Mouse (Mus musculus) limb, embryonic 12.5 days (tissue): Measurements from ENCODE around the gene Selenof. TPM values are rescaled to one million over a fixed set of nuclear protein-coding genes. Genes with fewer than 3 reads are reported as not detected.

Experiments
- ATAC-seq: fragments of 200-750 bp; cut with Nextera tagmentation; 2 replicates; pipeline ENCODE4 v1.8.0; 2017; ENCODE audit warnings: low read depth, moderate TSS enrichment; ENCODE audit not compliant: insufficient number of reproducible peaks, insufficient read depth, low FRiP score, low TSS enrichment
- H3K27ac ChIP-seq: fragments of 300-500 bp; sonication (generic); 2 replicates; pipeline ENCODE4 v1.5.1; 2016; ENCODE audit warnings: mild to moderate bottlenecking, moderate library complexity
- H3K27me3 ChIP-seq: fragments of 300-500 bp; sonication (generic); 2 replicates; pipeline ENCODE4 v1.6.1; 2016; ENCODE audit warnings: mild to moderate bottlenecking, moderate library complexity
- H3K36me3 ChIP-seq: fragments of 300-500 bp; sonication (generic); 2 replicates; pipeline ENCODE4 v1.6.1; 2016; ENCODE audit warnings: mild to moderate bottlenecking, moderate library complexity
- H3K4me1 ChIP-seq: fragments of 300-500 bp; sonication (generic); replicated peaks from 2 replicates; pipeline ENCODE4 v1.6.1; 2016
- H3K4me2 ChIP-seq: fragments of 300-500 bp; sonication (generic); 2 replicates; pipeline ENCODE4 v1.6.1; 2016; ENCODE audit warnings: mild to moderate bottlenecking, moderate library complexity
- H3K4me3 ChIP-seq: fragments of 300-500 bp; sonication (generic); replicated peaks from 2 replicates; pipeline ENCODE4 v1.5.1; 2016; ENCODE audit warnings: mild to moderate bottlenecking
- H3K9ac ChIP-seq: fragments of 300-500 bp; sonication (generic); replicated peaks from 2 replicates; pipeline ENCODE4 v1.6.1; 2016; ENCODE audit warnings: mild to moderate bottlenecking, moderate library complexity
- H3K9me3 ChIP-seq: fragments of 300-500 bp; sonication (generic); 2 replicates; pipeline ENCODE4 v1.6.1; 2016; ENCODE audit warnings: mild to moderate bottlenecking, moderate library complexity
- WGBS: fragments of 180-500 bp; shearing (Covaris S2); methylation state at CpG from one replicate; pipeline ENCODE4 v1.1.7; 2016; 5-methylcytosine and 5-hydroxymethylcytosine counted together
- polyA plus RNA-seq: library from polyadenylated mRNA; unstranded; fragments of >200 nt; fragmentation: Nextera tagmentation; extraction: Ambion mirVana; gene quantifications from 2 replicates; pipeline ENCODE4 v1.2.1, GENCODE M21; 2016

Gene Selenof
- polyA plus RNA-seq, 1 experiment from 2014 or later = 491 TPM

GRCm38 (mm10) chr3:144583789-144584188, 13.7 kb downstream of the Selenof start:
- Histone ChIP-seq H3K9me3 (no peaks in the 10 kb centered on the region), H3K9ac (no peak overlapping the region), H3K36me3 (peaks cover 68% of the 10 kb centered on the region), H3K27me3 (no peaks in the 10 kb centered on the region), H3K4me3 (no peak overlapping the region), H3K27ac (no peak overlapping the region), H3K4me2 (no peak overlapping the region), H3K4me1 (no peaks in the 10 kb centered on the region)
- 84% methylated on average over 5 of the region's 5 CpGs for WGBS
- ATAC-seq = no peak

- H3K4me2 ChIP-seq = no peak overlapping the region
- 84% methylated on average over 6 of the region's 6 CpGs for WGBS
- no peak overlapping the region for H3K27ac ChIP-seq
- H3K9me3 ChIP-seq = no peaks in the 10 kb centered on the region
- H3K36me3 ChIP-seq = peaks cover 64% of the 10 kb centered on the region
- no peak overlapping the region for H3K9ac ChIP-seq
- no peak for ATAC-seq
- H3K4me3 ChIP-seq = no peak overlapping the region
- no peaks in the 10 kb centered on the region for H3K4me1 ChIP-seq
- H3K27me3 ChIP-seq = no peaks in the 10 kb centered on the region
These were observed 14.9 kb downstream of the Selenof start for GRCm38 (mm10) chr3:144584789-144585553.

- peaks cover 68% of the 10 kb centered on the region for H3K36me3 ChIP-seq
- no peak for ATAC-seq
- 82% methylated on average over 7 of the region's 7 CpGs for WGBS
These were observed 16.6 kb downstream of the Selenof start for GRCm38 (mm10) chr3:144586731-144587130.

DNA sequence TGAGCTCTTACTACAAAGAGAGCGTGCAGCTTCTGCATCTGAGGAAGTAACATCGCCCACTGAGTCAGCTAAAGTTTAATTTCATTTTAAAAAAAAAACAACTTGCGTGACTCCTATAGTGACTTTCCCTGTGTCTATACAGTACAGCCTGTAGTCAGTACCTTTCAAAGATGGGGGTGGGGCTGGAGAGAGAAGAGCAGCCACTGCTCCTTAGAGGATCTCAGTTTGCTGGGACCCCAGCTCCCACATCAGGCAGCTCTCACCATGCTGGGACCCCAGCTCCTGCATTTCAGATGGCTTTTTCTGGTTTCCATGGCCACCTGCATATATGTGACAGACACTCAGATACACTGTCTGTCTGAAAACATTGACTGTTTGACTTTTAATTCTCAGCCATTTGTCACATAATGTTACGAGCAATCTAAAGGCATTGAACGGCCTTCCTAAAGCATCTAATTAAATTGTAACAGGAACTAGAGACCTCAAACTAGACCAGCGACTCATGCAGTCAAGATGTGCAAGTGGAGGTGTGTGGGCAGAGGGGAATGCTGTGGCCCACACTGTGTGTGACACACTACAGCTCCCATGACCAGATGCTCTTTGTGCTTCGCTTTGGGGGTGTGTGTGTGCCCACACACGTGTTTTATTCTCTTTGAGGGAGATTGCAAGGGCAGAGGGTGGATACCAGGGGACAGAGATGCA, 19.2 kb downstream of the Selenof start:
- Histone ChIP-seq H3K9me3 (no peaks in the 10 kb centered on the region), H3K4me1 (no peaks in the 10 kb centered on the region), H3K4me2 (no peak overlapping the region), H3K27ac (no peak overlapping the region), H3K4me3 (no peak overlapping the region), H3K27me3 (no peaks in the 10 kb centered on the region), H3K9ac (no peak overlapping the region), H3K36me3 (peaks cover 64% of the 10 kb centered on the region)
- WGBS = 81% methylated on average over 8 of the region's 8 CpGs
- no peak for ATAC-seq

More at GRCm38 (mm10) chr3:144586731-144587130, 16.6 kb downstream of the Selenof start:
- peak overlapping the region; percentile 72; the same call in 1 of the 2 replicates for H3K27ac ChIP-seq
- H3K4me1 ChIP-seq = no peaks in the 10 kb centered on the region
- H3K9me3 ChIP-seq = no peaks in the 10 kb centered on the region
- no peak overlapping the region for H3K9ac ChIP-seq
- H3K4me2 ChIP-seq = no peak overlapping the region
- no peaks in the 10 kb centered on the region for H3K27me3 ChIP-seq
- no peak overlapping the region for H3K4me3 ChIP-seq

DNA sequence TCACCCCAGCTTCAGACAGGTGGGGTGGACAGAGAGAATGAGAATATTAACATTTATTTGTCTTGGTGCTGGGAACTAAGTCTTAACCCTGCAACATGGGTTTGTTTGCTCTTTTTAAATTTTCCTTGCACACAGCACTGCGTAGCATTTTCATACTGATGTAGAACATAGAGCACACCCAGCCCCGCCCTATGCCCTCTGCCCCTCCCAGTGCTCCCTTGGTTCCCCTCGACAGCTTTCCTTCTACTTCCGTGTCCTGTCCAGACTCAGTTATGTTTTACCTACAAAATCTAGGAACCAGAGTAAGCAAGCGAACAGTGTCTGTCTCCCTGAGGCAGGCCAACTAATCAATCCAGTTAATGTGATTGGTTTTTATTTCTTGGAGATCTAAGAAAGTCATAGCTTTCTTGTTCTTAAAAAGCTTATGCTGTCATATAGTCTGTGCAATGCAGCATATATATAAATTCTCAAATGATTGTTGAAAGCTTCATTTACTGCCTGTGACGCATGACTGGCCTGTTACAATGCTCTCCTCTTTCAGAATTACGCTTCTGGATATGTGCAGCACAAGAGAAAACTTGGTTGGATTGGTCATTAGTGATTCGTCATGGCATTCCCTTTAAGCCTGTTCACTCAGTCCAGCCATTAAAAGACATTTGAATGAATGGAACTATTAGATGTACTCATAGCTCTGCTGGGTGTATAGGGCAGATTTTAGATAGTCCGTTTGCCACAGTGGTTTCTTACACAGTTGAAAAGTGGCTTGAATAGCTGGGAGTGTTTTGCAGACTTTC, 23.1 kb downstream of the Selenof start:
- Histone ChIP-seq H3K9ac (no peak overlapping the region), H3K27me3 (no peaks in the 10 kb centered on the region), H3K36me3 (peaks cover 74% of the 10 kb centered on the region), H3K9me3 (no peaks in the 10 kb centered on the region), H3K4me2 (no peak overlapping the region), H3K4me3 (no peak overlapping the region), H3K4me1 (no peaks in the 10 kb centered on the region), H3K27ac (no peak overlapping the region)
- WGBS = 89% methylated on average over 9 of the region's 9 CpGs
- ATAC-seq = no peak

- Histone ChIP-seq H3K36me3 (peaks cover 69% of the 10 kb centered on the region), H3K4me1 (peaks cover under 1% of the 10 kb centered on the region; the same call in 1 of the 2 replicates), H3K27me3 (no peaks in the 10 kb centered on the region), H3K4me2 (no peak overlapping the region), H3K9ac (no peak overlapping the region), H3K27ac (no peak overlapping the region), H3K4me3 (no peak overlapping the region), H3K9me3 (no peaks in the 10 kb centered on the region)
- WGBS = 89% methylated on average over 4 of the region's 4 CpGs
- ATAC-seq = no peak
These were observed 27.0 kb downstream of the Selenof start for GRCm38 (mm10) chr3:144597121-144597520.

DNA sequence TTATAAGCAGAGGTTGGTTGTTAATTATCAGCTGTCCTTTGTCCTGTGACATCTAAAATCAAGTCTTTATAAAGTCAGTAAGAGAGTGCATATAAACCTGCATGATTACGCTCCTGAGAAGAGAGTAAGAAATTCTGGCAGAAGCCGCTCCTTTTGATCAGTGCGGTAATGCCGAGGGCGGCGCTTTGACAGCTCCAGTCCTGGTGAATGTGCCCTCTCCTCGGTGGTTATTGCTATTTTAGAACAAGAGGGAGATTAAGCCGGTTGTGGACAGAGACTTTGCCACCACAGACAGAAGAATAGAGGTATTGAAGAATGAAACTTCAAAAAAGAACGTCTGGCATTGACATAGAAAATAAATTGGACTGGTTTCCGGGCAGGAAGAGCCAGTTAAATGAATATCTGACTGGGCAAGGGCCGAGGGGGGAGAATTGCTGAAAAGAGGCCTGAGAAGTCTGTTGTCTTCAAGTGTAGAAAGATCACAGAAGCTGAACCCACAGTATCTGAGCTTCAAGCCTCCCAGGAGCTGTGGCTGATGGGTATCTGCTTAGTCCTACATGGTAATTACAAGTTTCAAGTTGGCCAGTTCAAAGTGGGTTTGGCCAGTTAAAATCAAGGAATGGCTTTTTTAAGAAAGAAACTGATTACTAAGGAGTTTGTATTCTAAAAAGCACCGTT, 27.8 kb downstream of the Selenof start:
- H3K27ac ChIP-seq = no peak overlapping the region
- H3K4me1 ChIP-seq = peaks cover 7% of the 10 kb centered on the region
- no peaks in the 10 kb centered on the region for H3K27me3 ChIP-seq
- H3K9me3 ChIP-seq = no peaks in the 10 kb centered on the region
- no peak for ATAC-seq
- H3K9ac ChIP-seq = no peak overlapping the region
- 90% methylated on average over 12 of the region's 12 CpGs for WGBS
- H3K4me2 ChIP-seq = no peak overlapping the region
- peaks cover 64% of the 10 kb centered on the region for H3K36me3 ChIP-seq
- no peak overlapping the region for H3K4me3 ChIP-seq

- peaks cover 32% of the 10 kb centered on the region for H3K36me3 ChIP-seq
- H3K27me3 ChIP-seq = no peaks in the 10 kb centered on the region
- no peaks in the 10 kb centered on the region for H3K9me3 ChIP-seq
- no peak overlapping the region for H3K4me3 ChIP-seq
- peaks cover 7% of the 10 kb centered on the region for H3K4me1 ChIP-seq
- H3K4me2 ChIP-seq = no peak overlapping the region
- H3K9ac ChIP-seq = no peak overlapping the region
- ATAC-seq = 0 out of 2 replicates have a peak, but pooled peaks have one; percentile 20
- 64% methylated on average over 4 of the region's 4 CpGs for WGBS
- no peak overlapping the region for H3K27ac ChIP-seq
These were observed 32.3 kb downstream of the Selenof start for GRCm38 (mm10) chr3:144602413-144602812.

- no peak overlapping the region for H3K27ac ChIP-seq
- no peak overlapping the region for H3K4me2 ChIP-seq
- no peaks in the 10 kb centered on the region for H3K27me3 ChIP-seq
- WGBS = 78% methylated on average over 7 of the region's 7 CpGs
- ATAC-seq = no peak
- H3K4me1 ChIP-seq = peaks cover 7% of the 10 kb centered on the region
- no peaks in the 10 kb centered on the region for H3K9me3 ChIP-seq
- peaks cover 29% of the 10 kb centered on the region for H3K36me3 ChIP-seq
- no peak overlapping the region for H3K4me3 ChIP-seq
- no peak overlapping the region for H3K9ac ChIP-seq
These were observed 32.7 kb downstream of the Selenof start for GRCm38 (mm10) chr3:144602819-144603218.

- Histone ChIP-seq H3K9me3 (no peaks in the 10 kb centered on the region), H3K36me3 (peaks cover 22% of the 10 kb centered on the region), H3K27me3 (no peaks in the 10 kb centered on the region), H3K4me1 (peaks cover 7% of the 10 kb centered on the region), H3K27ac (no peak overlapping the region), H3K4me3 (no peak overlapping the region), H3K9ac (no peak overlapping the region), H3K4me2 (no peak overlapping the region)
- no peak for ATAC-seq
- WGBS = 87% methylated on average over 3 of the region's 3 CpGs
These were observed 33.5 kb downstream of the Selenof start for GRCm38 (mm10) chr3:144603558-144603957.
